Mouse (Mus musculus) thymus, postnatal 25 days (tissue): ENCODE measurements around the gene Rab3c.

Experiments
- DNase-seq: peaks from one replicate; pipeline ENCODE4 v3.0.0; 2022

Rab3c gene

GRCm38 (mm10) chr13:110184963-110185685 is 95.7 kb downstream of the Rab3c start:
- DNase-seq = no peak

GRCm38 (mm10) chr13:110175651-110176050 is 105.1 kb downstream of the Rab3c start:
- no peak for DNase-seq

- DNase-seq = no peak
Measured at GRCm38 (mm10) chr13:110169669-110170068, 111.1 kb downstream of the Rab3c start.

- no peak for DNase-seq
Measured at GRCm38 (mm10) chr13:110169152-110169551, 111.6 kb downstream of the Rab3c start.

- DNase-seq = no peak
Measured at GRCm38 (mm10) chr13:110168570-110168969, 112.2 kb downstream of the Rab3c start.

GRCm38 (mm10) chr13:110166622-110167330 is 114.0 kb downstream of the Rab3c start:
- DNase-seq = no peak

- no peak for DNase-seq
Measured at GRCm38 (mm10) chr13:110159980-110160379, 120.8 kb downstream of the Rab3c start.

GRCm38 (mm10) chr13:110158588-110159519 is 121.9 kb downstream of the Rab3c start:
- no peak for DNase-seq

- no peak for DNase-seq
Measured at GRCm38 (mm10) chr13:110145545-110145944, 135.3 kb downstream of the Rab3c start.

GRCm38 (mm10) chr13:110145019-110145418 is 135.8 kb downstream of the Rab3c start:
- DNase-seq = no peak

- no peak for DNase-seq
Measured at GRCm38 (mm10) chr13:110139339-110139738, 141.5 kb downstream of the Rab3c start.

GRCm38 (mm10) chr13:110138644-110139043 is 142.2 kb downstream of the Rab3c start:
- no peak for DNase-seq

- DNase-seq = no peak
Measured at GRCm38 (mm10) chr13:110127613-110128258, 153.1 kb downstream of the Rab3c start.

- no peak for DNase-seq
Measured at GRCm38 (mm10) chr13:110122825-110123224, 158.0 kb downstream of the Rab3c start.

- no peak for DNase-seq
Measured at GRCm38 (mm10) chr13:110116892-110117291, 163.9 kb downstream of the Rab3c start.

GRCm38 (mm10) chr13:110116316-110116715 is 164.5 kb downstream of the Rab3c start:
- no peak for DNase-seq

- no peak for DNase-seq
Measured at GRCm38 (mm10) chr13:110114870-110115645, 165.7 kb downstream of the Rab3c start.

- DNase-seq = no peak
Measured at GRCm38 (mm10) chr13:110113711-110114110, 167.1 kb downstream of the Rab3c start.

GRCm38 (mm10) chr13:110097424-110098050 is 183.3 kb downstream of the Rab3c start:
- DNase-seq = no peak

GRCm38 (mm10) chr13:110094998-110095397 is 185.8 kb downstream of the Rab3c start:
- DNase-seq = no peak
